Mouse (Mus musculus): Measurements from ENCODE around the gene Pafah1b3. TPM values are rescaled to one million over a fixed set of nuclear protein-coding genes. Genes with fewer than 3 reads are reported as not detected.

The Pafah1b3 gene
- total and polyA plus RNA-seq, 2 experiments: 3.7 to 8.4 TPM

GRCm38 (mm10) chr7:25279076-25279860, 18.5 kb downstream of the Pafah1b3 start:
- WGBS: under 1% methylated on average over 47 of the region's 49 CpGs
- no peaks in the 10 kb centered on the region for H3K27me3 ChIP-seq (ENCODE audit: control insufficient read depth, insufficient read depth, low read length)

GRCm38 (mm10) chr7:25278341-25279075, 19.3 kb downstream of the Pafah1b3 start:
- WGBS: under 1% methylated on average over 58 of the region's 60 CpGs
- no peaks in the 10 kb centered on the region for H3K36me3 ChIP-seq (ENCODE audit: control insufficient read depth, insufficient read depth, low read length)
- no peaks in the 10 kb centered on the region for H3K27me3 ChIP-seq (ENCODE audit: control insufficient read depth, insufficient read depth, low read length)
- peak overlapping the region; percentile 75 for H3K9ac ChIP-seq (ENCODE audit: low read depth, low read length)
- peak overlapping the region; percentile 72 for H3K27ac ChIP-seq (replicated peaks; ENCODE audit: insufficient read depth, low read depth, low read length)
- H3K79me2 ChIP-seq (ENCODE audit: control insufficient read depth, insufficient read depth, low read length): peaks cover 7% of the 10 kb centered on the region; the same call in 1 of the 2 replicates
- peak; percentile 74 for TF ChIP-seq CTCF (IDR thresholded peaks at IDR 0.05; ENCODE audit: low read depth, low read length)
- TF ChIP-seq POLR2A (IDR thresholded peaks at IDR 0.05; ENCODE audit: extremely low read depth, insufficient read depth, low read length): peak; percentile 56; the same call in 1 of the 2 replicates
- peaks cover 24% of the 10 kb centered on the region for H3K4me1 ChIP-seq (ENCODE audit: control insufficient read depth, insufficient read depth, low read length)
- H3K4me3 ChIP-seq (ENCODE audit: insufficient read depth, low read depth, low read length): peak overlapping the region; percentile 69
- DNase-seq (ENCODE audit: extremely low read depth, low read depth, low spot score): peak; percentile 86

More at GRCm38 (mm10) chr7:25279076-25279860, 18.5 kb downstream of the Pafah1b3 start:
- peaks cover 25% of the 10 kb centered on the region for H3K4me1 ChIP-seq (ENCODE audit: control insufficient read depth, insufficient read depth, low read length)
- H3K27ac ChIP-seq (replicated peaks; ENCODE audit: insufficient read depth, low read depth, low read length): peak overlapping the region; percentile 50
- no peak for TF ChIP-seq POLR2A (IDR thresholded peaks at IDR 0.05; ENCODE audit: extremely low read depth, insufficient read depth, low read length)
- no peak for TF ChIP-seq CTCF (IDR thresholded peaks at IDR 0.05; ENCODE audit: low read depth, low read length)
- peak overlapping the region; percentile 69 for H3K4me3 ChIP-seq (ENCODE audit: insufficient read depth, low read depth, low read length)
- peak; percentile 55 for DNase-seq (ENCODE audit: extremely low read depth, low read depth, low spot score)
- peak overlapping the region; percentile 69 for H3K9ac ChIP-seq (ENCODE audit: low read depth, low read length)
- H3K36me3 ChIP-seq (ENCODE audit: control insufficient read depth, insufficient read depth, low read length): no peaks in the 10 kb centered on the region
- H3K79me2 ChIP-seq (ENCODE audit: control insufficient read depth, insufficient read depth, low read length): peaks cover 7% of the 10 kb centered on the region; the same call in 1 of the 2 replicates

GRCm38 (mm10) chr7:25277998-25278340, 19.8 kb downstream of the Pafah1b3 start:
- Histone ChIP-seq H3K27me3 (ENCODE audit: control insufficient read depth, insufficient read depth, low read length) (no peaks in the 10 kb centered on the region), H3K27ac (replicated peaks; ENCODE audit: insufficient read depth, low read depth, low read length) (peak overlapping the region; percentile 25), H3K9ac (ENCODE audit: low read depth, low read length) (0 out of 2 replicates have a peak overlapping the region, but pooled peaks have one; percentile 22), H3K36me3 (ENCODE audit: control insufficient read depth, insufficient read depth, low read length) (no peaks in the 10 kb centered on the region), H3K79me2 (ENCODE audit: control insufficient read depth, insufficient read depth, low read length) (peaks cover 12% of the 10 kb centered on the region; the same call in 1 of the 2 replicates), H3K4me1 (ENCODE audit: control insufficient read depth, insufficient read depth, low read length) (peaks cover 21% of the 10 kb centered on the region), H3K4me3 (ENCODE audit: insufficient read depth, low read depth, low read length) (peak overlapping the region; percentile 69; the same call in 1 of the 2 replicates)
- TF ChIP-seq POLR2A (IDR thresholded peaks at IDR 0.05; ENCODE audit: extremely low read depth, insufficient read depth, low read length) (no peak), CTCF (IDR thresholded peaks at IDR 0.05; ENCODE audit: low read depth, low read length) (no peak)
- WGBS: 6% methylated on average over 4 of the region's 4 CpGs
- peak; percentile 25 for DNase-seq (ENCODE audit: extremely low read depth, low read depth, low spot score)

- no peak for TF ChIP-seq CTCF (IDR thresholded peaks at IDR 0.05; ENCODE audit: low read depth, low read length)
- peaks cover 18% of the 10 kb centered on the region for H3K4me1 ChIP-seq (ENCODE audit: control insufficient read depth, insufficient read depth, low read length)
Observed at GRCm38 (mm10) chr7:25277405-25277804, 20.4 kb downstream of the Pafah1b3 start.

GRCm38 (mm10) chr7:25275555-25276298, 22.1 kb downstream of the Pafah1b3 start:
- Histone ChIP-seq H3K4me1 (ENCODE audit: control insufficient read depth, insufficient read depth, low read length) (peaks cover 15% of the 10 kb centered on the region), H3K27ac (replicated peaks; ENCODE audit: insufficient read depth, low read depth, low read length) (no peak overlapping the region)
- WGBS: 81% methylated on average over 9 of the region's 9 CpGs

More at GRCm38 (mm10) chr7:25277405-25277804, 20.4 kb downstream of the Pafah1b3 start:
- DNase-seq (ENCODE audit: extremely low read depth, low read depth, low spot score): no peak
- 85% methylated on average over 4 of the region's 4 CpGs for WGBS
- Histone ChIP-seq H3K79me2 (ENCODE audit: control insufficient read depth, insufficient read depth, low read length) (peaks cover 12% of the 10 kb centered on the region; the same call in 1 of the 2 replicates), H3K27ac (replicated peaks; ENCODE audit: insufficient read depth, low read depth, low read length) (peak overlapping the region; percentile 0; the same call in 1 of the 2 replicates), H3K9ac (ENCODE audit: low read depth, low read length) (no peak overlapping the region), H3K4me3 (ENCODE audit: insufficient read depth, low read depth, low read length) (no peak overlapping the region), H3K27me3 (ENCODE audit: control insufficient read depth, insufficient read depth, low read length) (no peaks in the 10 kb centered on the region), H3K36me3 (ENCODE audit: control insufficient read depth, insufficient read depth, low read length) (no peaks in the 10 kb centered on the region)

More at GRCm38 (mm10) chr7:25275555-25276298, 22.1 kb downstream of the Pafah1b3 start:
- Histone ChIP-seq H3K4me3 (ENCODE audit: insufficient read depth, low read depth, low read length) (no peak overlapping the region), H3K36me3 (ENCODE audit: control insufficient read depth, insufficient read depth, low read length) (no peaks in the 10 kb centered on the region), H3K27me3 (ENCODE audit: control insufficient read depth, insufficient read depth, low read length) (no peaks in the 10 kb centered on the region), H3K9ac (ENCODE audit: low read depth, low read length) (no peak overlapping the region), H3K79me2 (ENCODE audit: control insufficient read depth, insufficient read depth, low read length) (peaks cover 27% of the 10 kb centered on the region)
- DNase-seq (ENCODE audit: extremely low read depth, low read depth, low spot score): no peak
- TF ChIP-seq POLR2A (IDR thresholded peaks at IDR 0.05; ENCODE audit: extremely low read depth, insufficient read depth, low read length) (no peak), CTCF (IDR thresholded peaks at IDR 0.05; ENCODE audit: low read depth, low read length) (no peak)

All from liver, adult 2 months (tissue).